Mouse (Mus musculus) kidney, postnatal 25 days (tissue): ENCODE measurements at regions not wholly inside any gene's neighbourhood (a gene's known extent, or its start where the extent isn't known, plus 50 kb on each side); places are given as distances from the start of the nearest gene placed in this dataset.

ENCODE experiments used
- DNase-seq, 2 experiments: peaks; one replicate each; pipeline ENCODE4 v3.0.0; 2021; ENCODE audit warnings: mixed read lengths in 2 of 2

- DNase-seq, result no peak
Measured at GRCm38 (mm10) chr3:60417001-60417400, 55.6 kb upstream of the Mbnl1 start.

GRCm38 (mm10) chr3:60418652-60419051 lies 54.0 kb upstream of the Mbnl1 start:
- no peak for DNase-seq

- DNase-seq, result no peak
Measured at GRCm38 (mm10) chr3:60419216-60419615, 53.4 kb upstream of the Mbnl1 start.
